Comparison of ENCODE assay signal across 8 mouse cellular contexts in genomic region chr5:142811870-142812443, GRCm38 (mm10). TPM values are rescaled to one million over a fixed set of nuclear protein-coding genes. Genes with fewer than 3 reads are reported as not detected.
DNase-seq lines count a peak whose midpoint lies in the region; ATAC-seq and TF ChIP-seq lines count a peak whose summit lies in the region.

No protein-coding gene starts in this region.

- peaks cover 13% of the 10 kb centered on the region for H3K36me3 ChIP-seq in forebrain, postnatal 0 days (ENCODE audit: insufficient read depth)
- H3K36me3 ChIP-seq in small intestine, adult 2 months (ENCODE audit: control insufficient read depth, insufficient read depth, low read length), result peaks cover 5% of the 10 kb centered on the region

- ATAC-seq in forebrain, postnatal 0 days, result no peak
- no peak for ATAC-seq in CD4-positive, CD25-positive, alpha-beta regulatory T cell, adult 4 months

- no peak for DNase-seq in layer of hippocampus, adult 2 months (ENCODE audit: low spot score in 2 of 2)
- no peak for DNase-seq in layer of hippocampus, adult 18-20 months (ENCODE audit: low spot score in 2 of 2)
- no peak for DNase-seq in forebrain, postnatal 0 days
- DNase-seq in kidney, postnatal 36 days, result peak; percentile 77 to 82
- DNase-seq in gastrocnemius, postnatal 36 days, result no peak
- DNase-seq in urinary bladder, adult 18-20 months (ENCODE audit: low spot score in 2 of 2), result no peak

- peak overlapping the region; percentile 11 for H3K4me3 ChIP-seq in layer of hippocampus, adult 2 months
- H3K4me3 ChIP-seq in forebrain, postnatal 0 days (ENCODE audit: low read depth, low read length), result peak overlapping the region; percentile 83
- H3K4me3 ChIP-seq in small intestine, adult 2 months (ENCODE audit: low read depth, low read length), result peak overlapping the region; percentile 98; the same call in 1 of the 2 replicates

- intact Hi-C loops in gastrocnemius, postnatal 36 days (cut with DNase I), result loop anchor here (5.0 kb wide), 1 partner anchor 40 kb away; no protein-coding TSS in a partner anchor

- no peaks in the 10 kb centered on the region for H3K27me3 ChIP-seq in forebrain, postnatal 0 days (ENCODE audit: insufficient read depth, low read length)
- H3K27me3 ChIP-seq in small intestine, adult 2 months (ENCODE audit: control insufficient read depth, insufficient read depth, low read length), result no peaks in the 10 kb centered on the region

- H3K27ac ChIP-seq in layer of hippocampus, adult 2 months, result peak overlapping the region; percentile 67
- peak overlapping the region; percentile 100 for H3K27ac ChIP-seq in forebrain, postnatal 0 days (ENCODE audit: low read depth, low read length)
- H3K27ac ChIP-seq in small intestine, adult 2 months (ENCODE audit: insufficient read depth, low read depth, low read length), result peak overlapping the region; percentile 80

- no peaks in the 10 kb centered on the region for H3K9me3 ChIP-seq in forebrain, postnatal 0 days (ENCODE audit: low read length)

- peak overlapping the region; percentile 100 for H3K9ac ChIP-seq in forebrain, postnatal 0 days

- peak; percentile 26; the same call in 1 of the 2 replicates for TF ChIP-seq POLR2A in small intestine, adult 2 months (IDR thresholded peaks at IDR 0.05; ENCODE audit: low read depth, low read length)

- 10% methylated on average over 8 of the region's 8 CpGs for WGBS in forebrain, postnatal 0 days
- WGBS in small intestine, adult 2 months, result 24% methylated on average over 8 of the region's 8 CpGs

- TF ChIP-seq CTCF in layer of hippocampus, adult 2 months (conservative IDR thresholded peaks at IDR 0.05), result no peak
- no peak for TF ChIP-seq CTCF in forebrain, postnatal 0 days (IDR thresholded peaks at IDR 0.05; ENCODE audit: low read depth)
- TF ChIP-seq CTCF in small intestine, adult 2 months (IDR thresholded peaks at IDR 0.05; ENCODE audit: extremely low read depth, insufficient read length, insufficient replicate concordance, low read depth, low read length), result no peak

- peak overlapping the region; percentile 93 for H3K4me2 ChIP-seq in forebrain, postnatal 0 days (ENCODE audit: low read depth)

- peaks cover 30% of the 10 kb centered on the region for H3K4me1 ChIP-seq in forebrain, postnatal 0 days (ENCODE audit: insufficient read depth)
- H3K4me1 ChIP-seq in small intestine, adult 2 months (ENCODE audit: control insufficient read depth, insufficient read depth, insufficient read length, low read length), result peaks cover 21% of the 10 kb centered on the region

RNA-seq across cellular contexts. Expression of gene Tnrc18, which starts 5.5 kb away (rescaled TPM):
- total RNA-seq in layer of hippocampus, adult 2 months (2021), result 100 to 1,000 TPM; 142 to 143 TPM
- 100 to 1,000 TPM; 135 to 137 TPM for total RNA-seq in layer of hippocampus, adult 18-20 months (2021)
- 99.7 and 116 TPM in 2 replicates for total RNA-seq in forebrain, postnatal 0 days (2014; rRNA removed)
- polyA plus RNA-seq in forebrain, postnatal 0 days (2015; fragmentation: Nextera tagmentation; extraction: Ambion mirVana), result 14.9 and 23.4 TPM in 2 replicates
- 38.6 and 108 TPM in 2 replicates for polyA plus RNA-seq in small intestine, adult 2 months (2012; rRNA removed)
- 10 to 100 TPM; 27.1 to 27.6 TPM for total RNA-seq in gastrocnemius, postnatal 36 days (2021)
- polyA plus RNA-seq in CD4-positive, CD25-positive, alpha-beta regulatory T cell, adult 4 months (2017; shearing (Covaris generic)), result 1 to 10 TPM; 2.8 to 3.7 TPM

Comparison
In these comparisons a context has a peak if more than half of its experiments do, and no peak if none do; other contexts are left out.
1. DNase-seq: peak in kidney, postnatal 36 days (2 of 2); none in layer of hippocampus, adult 2 months (0 of 2), layer of hippocampus, adult 18-20 months (0 of 2), forebrain, postnatal 0 days (single experiment), gastrocnemius, postnatal 36 days (0 of 2) and urinary bladder, adult 18-20 months (0 of 2).
2. H3K4me3 ChIP-seq: peak in every context shown above with its lines; median percentile 98 in small intestine, adult 2 months; 83 in forebrain, postnatal 0 days; 11 in layer of hippocampus, adult 2 months.
3. Peak in every context shown above with its lines, with median percentiles within 50 percentile points of each other: H3K27ac ChIP-seq.